Mouse (Mus musculus) heart, embryonic 14.5 days (tissue): ENCODE measurements at regions not wholly inside any gene's neighbourhood (a gene's known extent, or its start where the extent isn't known, plus 50 kb on each side); places are given as distances from the start of the nearest gene placed in this dataset.

ENCODE experiments used
- ATAC-seq: fragments of 200-750 bp; cut with Nextera tagmentation; 2 replicates; pipeline ENCODE4 v1.8.0; 2017; ENCODE audit warnings: low read depth, moderate TSS enrichment; ENCODE audit not compliant: insufficient number of reproducible peaks, insufficient read depth, low FRiP score
- H3K27ac ChIP-seq, 2 experiments: fragments of 200-500 bp in 1 of 2; fragments of 300-500 bp in 1 of 2; sonication (generic) in 1 of 2; replicated peaks in 1 of 2; 2 replicates each; pipeline ENCODE4 v1.5.1; 2012 to 2014; ENCODE audit warnings: low read depth in 2 of 2, low read length in 2 of 2, control low read depth in 1 of 2, mild to moderate bottlenecking in 1 of 2, mixed read lengths in 1 of 2; ENCODE audit not compliant: control insufficient read depth in 1 of 2, insufficient read depth in 1 of 2
- H3K27me3 ChIP-seq: fragments of 300-500 bp; sonication (generic); 2 replicates; pipeline ENCODE4 v1.6.1; 2014; ENCODE audit warnings: mild to moderate bottlenecking, low read length, control low read depth; ENCODE audit not compliant: control insufficient read depth, insufficient read depth
- H3K36me3 ChIP-seq: fragments of 300-500 bp; sonication (generic); 2 replicates; pipeline ENCODE4 v1.6.1; 2014; ENCODE audit warnings: mild to moderate bottlenecking, control low read depth, low read length, mixed read lengths; ENCODE audit not compliant: control insufficient read depth, insufficient read depth
- H3K4me1 ChIP-seq, 2 experiments: fragments of 200-500 bp in 1 of 2; fragments of 300-500 bp in 1 of 2; sonication (generic) in 1 of 2; 2 replicates each; pipeline ENCODE4 v1.6.1; 2012 to 2014; ENCODE audit warnings: low read length in 2 of 2, control low read depth in 1 of 2, mixed read lengths in 1 of 2; ENCODE audit not compliant: control insufficient read depth in 2 of 2, insufficient read depth in 2 of 2
- H3K4me2 ChIP-seq: fragments of 300-500 bp; sonication (generic); 2 replicates; pipeline ENCODE4 v1.6.1; 2014; ENCODE audit warnings: mild to moderate bottlenecking, low read length
- H3K4me3 ChIP-seq, 2 experiments: fragments of 200-500 bp in 1 of 2; fragments of 300-500 bp in 1 of 2; sonication (generic) in 1 of 2; 2 replicates each; pipeline ENCODE4 v1.5.1; 2012 to 2014; ENCODE audit warnings: low read length in 2 of 2, mild to moderate bottlenecking in 2 of 2, control low read depth in 1 of 2, low read depth in 1 of 2, moderate library complexity in 1 of 2; ENCODE audit not compliant: control insufficient read depth in 1 of 2, insufficient read depth in 1 of 2
- H3K9ac ChIP-seq: fragments of 300-500 bp; sonication (generic); 2 replicates; pipeline ENCODE4 v1.6.1; 2014; ENCODE audit warnings: mild to moderate bottlenecking, low read length
- H3K9me3 ChIP-seq: fragments of 300-500 bp; sonication (generic); 2 replicates; pipeline ENCODE4 v1.6.1; 2016; ENCODE audit warnings: low read length, control low read depth; ENCODE audit not compliant: control insufficient read depth
- WGBS: fragments of 180-500 bp; shearing (Covaris S2); extraction: QIAGEN DNeasy Blood & Tissue Kit; methylation state at CpG from one replicate; pipeline ENCODE4 v1.1.7; 2014; 5-methylcytosine and 5-hydroxymethylcytosine counted together

DNA sequence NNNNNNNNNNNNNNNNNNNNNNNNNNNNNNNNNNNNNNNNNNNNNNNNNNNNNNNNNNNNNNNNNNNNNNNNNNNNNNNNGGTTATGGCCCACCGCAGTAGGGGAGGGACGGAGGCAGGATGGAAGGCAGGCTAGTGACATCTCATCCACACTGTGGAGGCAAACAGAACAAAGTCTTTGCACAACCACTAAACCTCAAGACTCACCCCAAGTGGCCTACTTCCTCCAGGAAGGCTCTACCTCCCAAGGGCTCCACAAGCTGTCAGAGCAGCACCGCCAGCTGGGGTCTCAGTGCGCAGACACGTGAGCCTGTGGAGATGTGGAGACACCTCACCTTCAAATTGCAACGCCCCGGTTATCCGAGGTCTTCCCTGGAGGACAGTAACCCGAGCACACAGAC lies 138.7 kb upstream of the Pmfbp1 start:
- Histone ChIP-seq H3K36me3 (no peaks in the 10 kb centered on the region), H3K27ac (no peak overlapping the region), H3K9ac (no peak overlapping the region), H3K4me2 (no peak overlapping the region), H3K4me1 (peaks cover 0 to 3% of the 10 kb centered on the region in 2 experiments; a peak in 1 of 4 replicates), H3K4me3 (no peak overlapping the region), H3K9me3 (no peaks in the 10 kb centered on the region), H3K27me3 (no peaks in the 10 kb centered on the region)
- 84% methylated on average over 9 of the region's 9 CpGs for WGBS
- ATAC-seq, result no peak

DNA sequence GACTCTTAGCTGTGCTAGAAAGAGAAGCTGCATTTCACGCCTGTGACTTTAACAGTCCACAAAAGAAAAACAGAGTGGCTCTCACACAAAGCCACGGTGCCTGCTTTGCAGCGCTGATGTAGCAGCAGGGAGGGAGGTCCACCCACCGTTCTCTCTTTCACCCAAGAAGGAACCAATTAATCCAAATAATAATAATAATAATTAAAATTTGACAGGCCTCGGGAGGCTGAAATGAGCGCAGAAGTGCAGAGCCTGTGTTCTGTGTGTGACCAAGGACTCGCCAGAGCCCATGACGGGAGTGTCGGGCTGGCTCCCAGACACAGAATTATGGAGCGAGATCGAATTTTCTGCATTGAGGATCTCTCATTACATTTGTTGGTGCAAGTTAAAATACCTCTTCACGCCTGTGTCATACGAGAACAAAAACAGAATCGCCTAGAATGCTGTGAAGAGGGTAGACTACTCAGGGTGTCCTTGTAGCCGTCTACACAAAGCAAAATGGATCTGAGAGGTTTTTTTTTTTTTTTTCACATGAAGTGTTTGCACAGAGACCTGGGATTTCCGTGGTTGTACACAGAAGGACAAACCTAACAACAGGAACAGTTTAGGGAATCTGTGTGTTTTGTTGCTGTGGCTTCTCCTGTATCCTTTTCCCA lies 134.3 kb upstream of the Pmfbp1 start:
- WGBS, result 65% methylated on average over 16 of the region's 16 CpGs

DNA sequence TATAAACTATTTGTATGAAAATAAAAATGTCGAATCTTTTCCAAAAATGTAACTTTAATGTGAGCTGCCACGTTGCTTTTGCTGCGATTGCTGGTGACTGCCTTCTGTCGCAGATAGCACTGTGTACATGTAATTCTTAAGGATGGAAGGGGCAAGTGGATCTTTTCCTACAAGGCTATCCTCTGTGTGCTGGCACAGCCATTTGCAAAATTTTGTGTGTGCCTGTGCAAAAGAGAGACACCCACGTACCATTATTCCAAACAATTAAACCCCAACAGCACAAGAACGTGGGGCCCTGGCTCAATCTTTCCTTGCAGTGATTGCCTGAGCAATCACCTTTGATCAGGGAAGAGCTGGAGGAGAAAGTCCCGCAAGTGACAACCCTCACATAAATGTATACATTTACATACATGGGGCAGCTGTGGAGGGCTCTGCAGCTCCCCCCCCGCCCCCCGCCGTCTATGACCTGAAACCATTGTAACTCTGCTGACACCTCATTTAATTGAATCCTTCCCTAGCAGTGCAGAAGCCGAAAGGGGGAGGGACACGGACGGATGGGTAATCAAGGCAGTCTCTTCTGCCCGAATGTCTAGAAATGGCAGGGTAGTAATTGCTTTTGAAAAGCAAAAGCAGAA lies 133.6 kb upstream of the Pmfbp1 start:
- WGBS, result 51% methylated on average over 14 of the region's 14 CpGs
- ATAC-seq, result no peak
- H3K9ac ChIP-seq, result 0 out of 2 replicates have a peak overlapping the region, but pooled peaks have one; percentile 45
- H3K4me3 ChIP-seq, result no peak overlapping the region
- peak overlapping the region; percentile 68 for H3K4me2 ChIP-seq
- no peak overlapping the region for H3K27ac ChIP-seq
- H3K4me1 ChIP-seq, result peaks cover 0 to 5% of the 10 kb centered on the region in 2 experiments; a peak in 1 of 4 replicates
- H3K36me3 ChIP-seq, result no peaks in the 10 kb centered on the region
- H3K27me3 ChIP-seq, result no peaks in the 10 kb centered on the region
- H3K9me3 ChIP-seq, result no peaks in the 10 kb centered on the region

More for the DNA sequence above, 134.3 kb upstream of the Pmfbp1 start:
- no peaks in the 10 kb centered on the region for H3K36me3 ChIP-seq
- H3K4me3 ChIP-seq, result no peak overlapping the region
- H3K9ac ChIP-seq, result no peak overlapping the region
- H3K27me3 ChIP-seq, result no peaks in the 10 kb centered on the region
- peaks cover 0 to 5% of the 10 kb centered on the region in 2 experiments; a peak in 1 of 4 replicates for H3K4me1 ChIP-seq
- H3K4me2 ChIP-seq, result peak overlapping the region; percentile 2; the same call in 1 of the 2 replicates
- no peak overlapping the region for H3K27ac ChIP-seq
- no peak for ATAC-seq
- no peaks in the 10 kb centered on the region for H3K9me3 ChIP-seq

DNA sequence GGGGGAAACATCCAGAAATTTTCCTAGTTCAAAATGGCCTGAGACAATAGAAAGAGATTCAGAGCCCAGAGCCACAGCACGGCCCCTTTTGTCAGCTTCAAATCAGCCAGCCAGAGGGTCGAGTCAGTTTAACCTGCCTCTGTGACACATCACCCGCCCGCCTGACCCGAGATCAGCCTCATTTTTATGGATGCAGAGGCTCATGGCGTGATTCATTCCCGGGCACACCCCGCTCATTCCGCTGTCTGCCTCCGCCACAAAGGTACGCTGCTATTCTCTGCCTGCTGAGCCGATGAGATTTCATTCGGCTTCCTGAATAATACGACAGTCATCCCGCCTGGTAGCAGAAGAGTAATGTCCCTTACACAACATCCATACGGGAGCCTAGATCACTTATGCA lies 132.9 kb upstream of the Pmfbp1 start:
- H3K4me3 ChIP-seq, result peak overlapping the region; percentile 29 to 36
- peak overlapping the region; percentile 68 for H3K4me2 ChIP-seq
- ATAC-seq, result no peak
- H3K27me3 ChIP-seq, result no peaks in the 10 kb centered on the region
- H3K4me1 ChIP-seq, result peaks cover 0 to 5% of the 10 kb centered on the region in 2 experiments; a peak in 1 of 4 replicates
- peak overlapping the region; percentile 45; the same call in 1 of the 2 replicates for H3K9ac ChIP-seq
- no peak overlapping the region for H3K27ac ChIP-seq
- H3K9me3 ChIP-seq, result no peaks in the 10 kb centered on the region
- H3K36me3 ChIP-seq, result no peaks in the 10 kb centered on the region
- 21% methylated on average over 16 of the region's 16 CpGs for WGBS

DNA sequence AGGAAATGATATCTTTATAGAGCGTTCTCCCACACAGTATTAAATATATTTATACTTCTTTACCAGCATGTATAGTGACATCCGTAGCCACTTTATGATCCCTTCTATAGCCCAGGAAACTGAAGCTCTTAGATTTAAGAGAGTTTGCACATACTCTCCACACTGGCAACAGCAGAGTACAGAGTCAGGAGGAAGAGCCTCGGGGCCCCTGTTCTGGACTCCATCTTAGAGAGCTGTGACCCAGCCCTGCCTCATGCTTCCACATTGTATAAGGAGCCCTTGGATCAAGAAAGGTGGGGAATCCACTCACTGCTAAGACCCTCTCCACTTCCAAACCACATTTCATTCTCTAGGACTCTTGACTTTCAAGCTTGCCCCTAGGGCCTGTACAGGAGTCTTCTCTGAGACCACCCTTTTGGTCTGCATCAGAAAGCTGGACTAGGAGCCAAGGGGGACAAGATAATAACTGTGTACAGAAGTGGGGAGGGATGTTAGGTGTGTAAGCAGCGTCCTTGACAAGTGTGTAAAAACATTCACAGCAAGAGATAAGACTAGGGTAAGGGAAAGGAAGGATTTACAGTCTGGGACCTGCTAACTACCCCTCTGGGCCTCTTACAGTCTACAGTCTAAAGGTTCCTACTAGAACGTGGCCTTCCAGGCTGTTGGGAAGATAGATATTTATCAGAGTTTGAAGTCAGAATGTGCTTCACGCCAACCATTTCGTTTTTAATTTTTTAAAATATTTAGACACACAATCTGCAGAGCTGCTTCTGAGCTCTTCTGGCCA lies 132.1 kb upstream of the Pmfbp1 start:
- H3K9ac ChIP-seq, result no peak overlapping the region
- H3K27me3 ChIP-seq, result no peaks in the 10 kb centered on the region
- no peak for ATAC-seq
- no peak overlapping the region for H3K27ac ChIP-seq
- peaks cover 0 to 5% of the 10 kb centered on the region in 2 experiments; a peak in 1 of 4 replicates for H3K4me1 ChIP-seq
- 69% methylated on average over 7 of the region's 7 CpGs for WGBS
- H3K36me3 ChIP-seq, result no peaks in the 10 kb centered on the region
- H3K4me2 ChIP-seq, result no peak overlapping the region
- no peaks in the 10 kb centered on the region for H3K9me3 ChIP-seq
- no peak overlapping the region for H3K4me3 ChIP-seq

DNA sequence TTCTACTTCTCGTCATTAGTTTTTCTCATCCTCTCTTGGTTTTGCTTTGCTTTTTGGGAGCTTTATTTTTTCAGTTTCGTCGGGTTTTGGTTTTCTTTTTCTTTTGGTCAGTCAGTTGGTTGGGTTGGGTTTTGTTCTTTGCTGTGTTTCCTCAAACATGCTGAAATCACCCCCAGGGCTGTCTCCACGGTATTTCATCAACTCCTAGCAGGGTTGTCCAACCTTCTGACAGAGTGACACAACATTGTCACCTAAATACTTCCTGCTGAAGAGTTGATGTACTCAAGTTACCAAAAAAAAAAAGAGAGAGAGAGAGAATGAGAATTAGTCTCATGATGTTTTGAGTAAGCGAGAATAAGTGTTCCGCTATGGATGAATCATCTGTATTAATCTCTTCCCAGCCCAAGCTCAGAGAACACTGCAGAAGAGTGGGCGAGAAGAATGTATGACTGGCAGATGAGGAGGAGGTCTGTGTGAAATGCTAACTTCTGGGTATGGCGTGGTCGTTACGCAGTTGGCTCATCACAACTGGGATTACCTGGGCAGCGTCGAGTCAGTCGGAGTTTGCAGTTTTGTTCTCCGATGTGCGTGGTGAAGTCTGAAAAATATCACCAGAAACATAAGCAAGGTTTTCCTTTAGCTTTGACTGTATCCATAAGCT lies 130.5 kb upstream of the Pmfbp1 start:
- 89% methylated on average over 15 of the region's 15 CpGs for WGBS
- H3K9me3 ChIP-seq, result no peaks in the 10 kb centered on the region
- no peak overlapping the region for H3K4me2 ChIP-seq
- H3K27ac ChIP-seq, result no peak overlapping the region
- peaks cover 0 to 5% of the 10 kb centered on the region in 2 experiments; a peak in 1 of 4 replicates for H3K4me1 ChIP-seq
- H3K4me3 ChIP-seq, result no peak overlapping the region
- H3K27me3 ChIP-seq, result no peaks in the 10 kb centered on the region
- ATAC-seq, result no peak
- H3K9ac ChIP-seq, result no peak overlapping the region
- H3K36me3 ChIP-seq, result no peaks in the 10 kb centered on the region

DNA sequence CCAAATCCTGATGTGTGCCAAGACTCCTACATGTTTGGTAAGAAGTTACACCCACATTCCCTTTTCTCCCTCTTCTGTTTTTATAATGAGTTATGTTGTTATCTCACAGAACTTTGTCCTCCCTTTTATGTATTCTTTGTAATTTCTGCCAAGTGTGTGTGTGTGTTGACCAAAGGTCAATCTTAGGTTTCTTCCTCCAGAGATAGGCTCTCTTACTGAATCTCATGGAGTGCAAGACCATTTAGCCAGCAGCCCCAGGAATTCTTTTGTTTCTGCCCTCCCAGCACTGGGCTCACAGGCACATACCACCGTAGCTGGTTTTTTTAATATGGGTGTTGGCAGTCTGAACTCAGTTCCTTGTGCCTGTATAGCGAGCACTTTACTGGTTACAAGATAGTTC lies 119.8 kb upstream of the Pmfbp1 start:
- Histone ChIP-seq H3K4me1 (no peaks in the 10 kb centered on the region), H3K9ac (no peak overlapping the region), H3K9me3 (no peaks in the 10 kb centered on the region), H3K27me3 (no peaks in the 10 kb centered on the region), H3K36me3 (no peaks in the 10 kb centered on the region), H3K4me3 (no peak overlapping the region), H3K4me2 (no peak overlapping the region), H3K27ac (no peak overlapping the region)
- no peak for ATAC-seq
- WGBS, result 49% methylated on average over 2 of the region's 2 CpGs
